Mouse (Mus musculus) thymus, adult 2 months (tissue): Measurements from ENCODE around the gene Sntb2. TPM values are rescaled to one million over a fixed set of nuclear protein-coding genes. Genes with fewer than 3 reads are reported as not detected.
A peak's percentile ranks its signal among the peaks of the same experiment; 100 is the strongest.

Experiments
- DNase-seq: peaks from one replicate; pipeline ENCODE4 v3.0.0; 2021
- H3K27ac ChIP-seq: fragments of 200-500 bp; 2 replicates; pipeline ENCODE4 v1.5.1; 2012; ENCODE audit warnings: low read length, control low read depth; ENCODE audit not compliant: control insufficient read depth, insufficient read depth
- H3K27me3 ChIP-seq: fragments of 200-500 bp; 2 replicates; pipeline ENCODE4 v1.6.1; 2012; ENCODE audit warnings: mild to moderate bottlenecking, low read length, moderate library complexity, mixed read lengths; ENCODE audit not compliant: control insufficient read depth, insufficient read depth
- H3K36me3 ChIP-seq: fragments of 200-500 bp; 2 replicates; pipeline ENCODE4 v1.6.1; 2012; ENCODE audit warnings: mild to moderate bottlenecking, low read length, moderate library complexity; ENCODE audit not compliant: control insufficient read depth, insufficient read depth
- H3K4me1 ChIP-seq: fragments of 200-500 bp; replicated peaks from 2 replicates; pipeline ENCODE4 v1.6.1; 2012; ENCODE audit warnings: low read length; ENCODE audit not compliant: control insufficient read depth, insufficient read depth
- H3K4me3 ChIP-seq: fragments of 200-500 bp; 2 replicates; pipeline ENCODE4 v1.5.1; 2012; ENCODE audit warnings: mild to moderate bottlenecking, low read length, control low read depth, moderate library complexity; ENCODE audit not compliant: control insufficient read depth, insufficient read depth
- CTCF ChIP-seq: fragments of 200-500 bp; IDR thresholded peaks from 2 replicates; pipeline ENCODE4 v1.5.1; 2012; ENCODE audit warnings: mild to moderate bottlenecking, control low read depth, low read length, moderate library complexity, borderline replicate concordance; ENCODE audit not compliant: control insufficient read depth, poor library complexity, insufficient read depth; ENCODE audit errors: extremely low read depth
- POLR2A ChIP-seq: fragments of 200-500 bp; IDR thresholded peaks from 2 replicates; pipeline ENCODE4 v1.6.1; 2012; ENCODE audit warnings: mild to moderate bottlenecking, low read length, control low read depth, moderate library complexity; ENCODE audit not compliant: control insufficient read depth, poor library complexity, insufficient read depth; ENCODE audit errors: extremely low read depth
- WGBS: fragments of 180-500 bp; shearing (Covaris S2); methylation state at CpG from one replicate; pipeline ENCODE4 v1.1.7; 2018; 5-methylcytosine and 5-hydroxymethylcytosine counted together
- polyA plus RNA-seq: library from polyadenylated mRNA; depleted of rRNA; stranded (reverse); fragments of >200 nt; gene quantifications from 2 replicates; pipeline ENCODE4 v1.2.3, GENCODE M21; 2012

The Sntb2 gene
- polyA plus RNA-seq, 1 experiment: 4.5 TPM

GRCm38 (mm10) chr8:106997416-106997815, 61.9 kb downstream of the Sntb2 start:
- WGBS: 95% methylated on average over 4 of the region's 4 CpGs
- TF ChIP-seq CTCF (no peak), POLR2A (no peak)
- Histone ChIP-seq H3K4me3 (no peak overlapping the region), H3K4me1 (no peaks in the 10 kb centered on the region), H3K36me3 (no peaks in the 10 kb centered on the region), H3K27ac (no peak overlapping the region), H3K27me3 (no peaks in the 10 kb centered on the region)
- DNase-seq: no peak

GRCm38 (mm10) chr8:106999068-106999467, 63.5 kb downstream of the Sntb2 start:
- no peak for TF ChIP-seq CTCF
- TF ChIP-seq POLR2A: no peak
- no peak for DNase-seq
- H3K36me3 ChIP-seq: no peaks in the 10 kb centered on the region
- no peaks in the 10 kb centered on the region for H3K27me3 ChIP-seq
- no peaks in the 10 kb centered on the region for H3K4me1 ChIP-seq
- H3K4me3 ChIP-seq: no peak overlapping the region
- WGBS: 100% methylated on average over 1 of the region's 1 CpGs
- H3K27ac ChIP-seq: no peak overlapping the region

GRCm38 (mm10) chr8:107002532-107002931, 67.0 kb downstream of the Sntb2 start:
- WGBS: 28% methylated on average over 5 of the region's 5 CpGs
- Histone ChIP-seq H3K27ac (no peak overlapping the region), H3K4me3 (no peak overlapping the region), H3K4me1 (no peaks in the 10 kb centered on the region), H3K27me3 (no peaks in the 10 kb centered on the region), H3K36me3 (no peaks in the 10 kb centered on the region)
- DNase-seq: peak; percentile 86
- TF ChIP-seq POLR2A (no peak), CTCF (peak; percentile 85; the same call in 1 of the 2 replicates)

- WGBS: 95% methylated on average over 3 of the region's 3 CpGs
- no peak for DNase-seq
- no peak for TF ChIP-seq CTCF
- no peak for TF ChIP-seq POLR2A
Measured at GRCm38 (mm10) chr8:107007795-107008194, 72.2 kb downstream of the Sntb2 start.

GRCm38 (mm10) chr8:107012666-107013065, 77.1 kb downstream of the Sntb2 start:
- WGBS: 96% methylated on average over 2 of the region's 2 CpGs
- H3K27me3 ChIP-seq: no peaks in the 10 kb centered on the region
- H3K4me3 ChIP-seq: no peak overlapping the region
- H3K27ac ChIP-seq: no peak overlapping the region
- no peaks in the 10 kb centered on the region for H3K36me3 ChIP-seq
- DNase-seq: no peak
- no peaks in the 10 kb centered on the region for H3K4me1 ChIP-seq
- TF ChIP-seq CTCF: no peak
- no peak for TF ChIP-seq POLR2A

More at GRCm38 (mm10) chr8:107007795-107008194, 72.2 kb downstream of the Sntb2 start:
- H3K27ac ChIP-seq: no peak overlapping the region
- H3K27me3 ChIP-seq: no peaks in the 10 kb centered on the region
- H3K36me3 ChIP-seq: no peaks in the 10 kb centered on the region
- H3K4me1 ChIP-seq: no peaks in the 10 kb centered on the region
- no peak overlapping the region for H3K4me3 ChIP-seq

- WGBS: 93% methylated on average over 1 of the region's 1 CpGs
- Histone ChIP-seq H3K27ac (no peak overlapping the region), H3K4me3 (no peak overlapping the region), H3K4me1 (no peaks in the 10 kb centered on the region), H3K27me3 (no peaks in the 10 kb centered on the region), H3K36me3 (no peaks in the 10 kb centered on the region)
- DNase-seq: no peak
- TF ChIP-seq CTCF: no peak
- TF ChIP-seq POLR2A: no peak
Measured at GRCm38 (mm10) chr8:107014915-107015314, 79.4 kb downstream of the Sntb2 start.

GRCm38 (mm10) chr8:107023479-107023878, 87.9 kb downstream of the Sntb2 start:
- Histone ChIP-seq H3K27ac (no peak overlapping the region), H3K36me3 (no peaks in the 10 kb centered on the region), H3K4me3 (no peak overlapping the region), H3K4me1 (no peaks in the 10 kb centered on the region), H3K27me3 (no peaks in the 10 kb centered on the region)
- WGBS: 89% methylated on average over 8 of the region's 8 CpGs
- TF ChIP-seq POLR2A: no peak
- TF ChIP-seq CTCF: no peak
- no peak for DNase-seq
